11 mouse cellular contexts compared by ENCODE assay signal in genomic region chr10:113105771-113106430, GRCm38 (mm10).
DNase-seq lines count a peak whose midpoint lies in the region; ATAC-seq and TF ChIP-seq lines count a peak whose summit lies in the region.
"Had no signal": no experiment of that assay in that cellular context is flagged by ENCODE, and none has a peak within 500 bp of the region (broad histone marks: within the 10 kb centered on the region; RNA-seq: fewer than 3 reads in every experiment).

No protein-coding gene starts in this region.

- peak; percentile 61 for TF ChIP-seq CTCF in forebrain, postnatal 0 days (IDR thresholded peaks at IDR 0.05; ENCODE audit: low read depth)

- H3K27ac ChIP-seq in forebrain, postnatal 0 days (ENCODE audit: low read depth, low read length): no peak overlapping the region
- H3K27ac ChIP-seq: embryonic facial prominence, embryonic 13.5 days; liver, embryonic 15.5 days had no signal

- ATAC-seq in forebrain, postnatal 0 days: peak; percentile 50

- no peaks in the 10 kb centered on the region for H3K9me3 ChIP-seq in forebrain, postnatal 0 days (ENCODE audit: low read length)
- H3K9me3 ChIP-seq: embryonic facial prominence, embryonic 13.5 days; liver, embryonic 15.5 days had no signal

- H3K4me1 ChIP-seq in forebrain, postnatal 0 days (ENCODE audit: insufficient read depth): no peaks in the 10 kb centered on the region
- H3K4me1 ChIP-seq: embryonic facial prominence, embryonic 13.5 days; liver, embryonic 15.5 days had no signal

- peak; percentile 8 to 68 for DNase-seq in frontal cortex, adult 2 months (ENCODE audit: extremely low spot score in 1 of 2, low spot score in 1 of 2)
- no peak for DNase-seq in frontal cortex, postnatal 25 days (ENCODE audit: low spot score in 2 of 2)
- peak; percentile 19 to 25 for DNase-seq in right cerebral cortex, postnatal 10 days (ENCODE audit: low spot score in 2 of 2)
- no peak for DNase-seq in right cerebral cortex, postnatal 4 days
- DNase-seq in forebrain, postnatal 0 days: peak; percentile 49
- DNase-seq in telencephalon, adult 2 months (ENCODE audit: low read depth, low spot score): peak; percentile 29
- no peak for DNase-seq in kidney, postnatal 14 days
- no peak for DNase-seq in spleen, postnatal 4 days (ENCODE audit: low spot score in 2 of 2)
- DNase-seq: thymus, postnatal 14 days had no signal

- no peak overlapping the region for H3K4me3 ChIP-seq in forebrain, postnatal 0 days (ENCODE audit: low read depth, low read length)
- H3K4me3 ChIP-seq: embryonic facial prominence, embryonic 13.5 days; liver, embryonic 15.5 days had no signal

- H3K27me3 ChIP-seq in forebrain, postnatal 0 days (ENCODE audit: insufficient read depth, low read length): no peaks in the 10 kb centered on the region
- H3K27me3 ChIP-seq: embryonic facial prominence, embryonic 13.5 days; liver, embryonic 15.5 days had no signal

- no peak overlapping the region for H3K4me2 ChIP-seq in forebrain, postnatal 0 days (ENCODE audit: low read depth)
- H3K4me2 ChIP-seq: embryonic facial prominence, embryonic 13.5 days; liver, embryonic 15.5 days had no signal

- 6% methylated on average over 1 of the region's 1 CpGs for WGBS in forebrain, postnatal 0 days

- no peaks in the 10 kb centered on the region for H3K36me3 ChIP-seq in forebrain, postnatal 0 days (ENCODE audit: insufficient read depth)
- H3K36me3 ChIP-seq: embryonic facial prominence, embryonic 13.5 days; liver, embryonic 15.5 days had no signal

- no peak overlapping the region for H3K9ac ChIP-seq in forebrain, postnatal 0 days
- H3K9ac ChIP-seq: embryonic facial prominence, embryonic 13.5 days; liver, embryonic 15.5 days had no signal

Comparison
In these comparisons a context has a peak if more than half of its experiments do, and no peak if none do; other contexts are left out.
1. DNase-seq: peak in frontal cortex, adult 2 months (2 of 2), right cerebral cortex, postnatal 10 days (2 of 2), forebrain, postnatal 0 days (single experiment) and telencephalon, adult 2 months (single experiment); none in frontal cortex, postnatal 25 days (0 of 2), right cerebral cortex, postnatal 4 days (single experiment), kidney, postnatal 14 days (single experiment) and spleen, postnatal 4 days (0 of 2).